Mouse (Mus musculus): Measurements from ENCODE around the gene Cbx8.

DNA sequence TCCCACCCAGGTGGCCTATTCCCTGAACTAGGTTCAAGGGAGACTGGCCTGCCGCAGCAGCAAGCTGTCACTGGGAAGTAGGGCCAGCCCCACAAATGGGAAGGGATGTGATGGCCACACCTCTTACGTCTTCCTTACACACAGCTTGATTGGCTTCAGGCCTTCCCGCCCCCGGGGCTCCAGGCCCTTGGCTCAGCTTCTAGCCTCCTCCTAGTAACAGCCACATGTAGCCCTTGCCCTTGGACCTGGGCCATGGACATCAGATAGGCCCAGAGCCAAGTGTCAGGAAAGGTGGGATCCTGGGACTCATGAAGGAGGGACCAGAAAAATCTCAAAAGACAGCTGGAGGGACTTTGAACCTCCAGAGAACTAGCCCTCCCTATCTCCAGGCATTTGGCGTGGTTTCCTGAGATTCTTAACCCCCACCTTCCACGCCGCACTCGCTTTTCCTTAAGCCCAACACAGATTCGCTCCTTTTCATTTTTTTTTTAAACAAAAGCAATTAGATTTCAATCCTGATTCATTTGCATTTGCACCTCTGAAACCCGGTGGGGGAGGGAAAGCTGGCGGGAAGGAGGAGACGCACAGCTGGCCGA lies 12.0 kb upstream of the Cbx8 start:
- TF ChIP-seq POLR2A (IDR thresholded peaks at IDR 0.05; ENCODE audit: extremely low read depth, insufficient read depth, low read length): no peak
- TF ChIP-seq CTCF (IDR thresholded peaks at IDR 0.05; ENCODE audit: extremely low read depth, insufficient read depth, low read length): no peak
